Mouse (Mus musculus) G1E (cell line): ENCODE data around the gene Pitpna.

ENCODE experiments used
- CTCF ChIP-seq: IDR thresholded peaks from 2 replicates; pipeline ENCODE4 v1.5.1; 2012; ENCODE audit warnings: low read depth, low read length, inconsistent platforms, mixed read lengths
- POLR2AphosphoS5 ChIP-seq: IDR thresholded peaks from 2 replicates; pipeline ENCODE4 v1.6.1; 2012; ENCODE audit warnings: low read depth, low read length, inconsistent platforms; ENCODE audit not compliant: insufficient replicate concordance

DNA sequence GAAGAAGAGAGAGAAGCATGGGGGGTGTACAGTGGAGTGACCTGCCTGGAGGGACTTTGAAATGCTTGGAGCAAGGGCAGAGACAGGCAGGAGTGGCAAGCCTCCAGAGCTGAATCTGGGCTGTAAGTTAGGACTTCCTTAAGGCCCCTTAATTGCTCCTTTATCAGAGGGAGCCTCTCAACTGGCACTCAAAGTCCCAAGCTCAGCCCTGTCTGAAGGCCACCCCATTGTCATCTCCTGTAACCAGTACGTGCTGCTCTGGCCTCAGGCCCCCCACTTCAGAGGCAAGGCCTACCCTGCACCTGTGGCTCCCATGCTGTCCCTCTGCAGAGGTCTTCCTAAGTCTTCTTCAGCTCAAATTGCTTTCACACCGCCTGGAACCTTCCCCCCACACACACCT, 4.4 kb upstream of the Pitpna start:
- TF ChIP-seq CTCF (no peak), POLR2AphosphoS5 (no peak)
